Mouse (Mus musculus) forebrain, embryonic 16.5 days (tissue): ENCODE measurements at regions not wholly inside any gene's neighbourhood (a gene's known extent, or its start where the extent isn't known, plus 50 kb on each side); places are given as distances from the start of the nearest gene placed in this dataset.

ENCODE experiments used
- ATAC-seq: fragments of 200-750 bp; cut with Nextera tagmentation; 2 replicates; pipeline ENCODE4 v1.8.0; 2017; ENCODE audit warnings: mild to moderate bottlenecking, moderate library complexity
- H3K27ac ChIP-seq: fragments of 300-500 bp; sonication (generic); 2 replicates; pipeline ENCODE4 v1.5.1; 2014; ENCODE audit warnings: low read length, control low read depth
- H3K27me3 ChIP-seq: fragments of 300-500 bp; sonication (generic); replicated peaks from 2 replicates; pipeline ENCODE4 v1.6.1; 2014; ENCODE audit warnings: low read length; ENCODE audit not compliant: control insufficient read depth, insufficient read depth
- H3K36me3 ChIP-seq: fragments of 300-500 bp; sonication (generic); 2 replicates; pipeline ENCODE4 v1.6.1; 2014; ENCODE audit not compliant: control insufficient read depth, insufficient read depth
- H3K4me1 ChIP-seq: fragments of 300-500 bp; sonication (generic); replicated peaks from 2 replicates; pipeline ENCODE4 v1.6.1; 2014; ENCODE audit warnings: low read length; ENCODE audit not compliant: control insufficient read depth, insufficient read depth
- H3K4me2 ChIP-seq: fragments of 300-500 bp; sonication (generic); 2 replicates; pipeline ENCODE4 v1.6.1; 2014; ENCODE audit warnings: mild to moderate bottlenecking, low read length, control low read depth
- H3K4me3 ChIP-seq: fragments of 300-500 bp; sonication (generic); replicated peaks from 2 replicates; pipeline ENCODE4 v1.5.1; 2014; ENCODE audit warnings: mild to moderate bottlenecking, low read length, control low read depth
- H3K9ac ChIP-seq: fragments of 300-500 bp; sonication (generic); replicated peaks from 2 replicates; pipeline ENCODE4 v1.6.1; 2014; ENCODE audit warnings: low read depth, low read length, control low read depth
- H3K9me3 ChIP-seq: fragments of 300-500 bp; sonication (generic); 2 replicates; pipeline ENCODE4 v1.6.1; 2016; ENCODE audit warnings: low read length; ENCODE audit not compliant: control insufficient read depth
- WGBS: fragments of 180-500 bp; shearing (Covaris S2); extraction: QIAGEN DNeasy Blood & Tissue Kit; methylation state at CpG from one replicate; pipeline ENCODE4 v1.1.7; 2014; 5-methylcytosine and 5-hydroxymethylcytosine counted together

GRCm38 (mm10) chr6:117084211-117084610 lies 84.1 kb upstream of the Cxcl12 start:
- no peak overlapping the region for H3K9ac ChIP-seq
- no peaks in the 10 kb centered on the region for H3K27me3 ChIP-seq
- no peak for ATAC-seq
- H3K4me1 ChIP-seq: peaks cover 3% of the 10 kb centered on the region; the same call in 1 of the 2 replicates
- H3K4me2 ChIP-seq: no peak overlapping the region
- H3K4me3 ChIP-seq: no peak overlapping the region
- H3K9me3 ChIP-seq: no peaks in the 10 kb centered on the region
- H3K36me3 ChIP-seq: no peaks in the 10 kb centered on the region
- WGBS: 49% methylated on average over 6 of the region's 6 CpGs
- no peak overlapping the region for H3K27ac ChIP-seq

DNA sequence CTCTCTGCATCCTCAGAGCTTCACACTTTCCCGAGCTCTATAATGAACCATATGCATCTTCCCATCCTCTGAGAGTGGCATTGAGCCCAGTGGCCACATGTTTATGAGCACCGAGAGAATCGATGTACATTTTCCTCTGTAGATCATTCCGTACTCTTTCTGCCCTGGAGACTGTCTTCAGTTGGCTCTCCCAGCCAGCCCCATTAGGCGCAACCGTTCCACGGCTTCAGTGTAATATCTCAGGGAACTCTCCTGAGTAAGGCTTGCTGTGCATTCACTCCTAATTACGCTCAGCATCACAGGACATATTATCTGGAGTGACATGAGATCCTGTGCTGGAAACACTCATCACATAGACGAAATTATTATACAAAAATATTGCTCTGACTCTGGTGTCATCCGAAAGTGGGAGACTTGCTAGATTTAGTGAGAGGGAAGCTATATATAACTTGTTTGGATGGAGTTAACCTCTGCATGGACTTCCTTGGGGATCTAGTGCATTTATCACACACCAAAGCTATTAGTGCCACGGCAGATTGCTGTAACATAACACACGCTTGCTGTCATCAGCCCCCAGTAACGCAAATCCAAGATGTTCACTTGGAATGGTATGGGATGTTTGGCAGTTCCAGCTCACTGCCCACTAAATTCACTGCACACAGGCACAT lies 83.4 kb upstream of the Cxcl12 start:
- Histone ChIP-seq H3K27me3 (no peaks in the 10 kb centered on the region), H3K36me3 (no peaks in the 10 kb centered on the region), H3K4me3 (no peak overlapping the region), H3K4me2 (no peak overlapping the region), H3K27ac (no peak overlapping the region), H3K4me1 (peaks cover 3% of the 10 kb centered on the region; the same call in 1 of the 2 replicates), H3K9me3 (no peaks in the 10 kb centered on the region), H3K9ac (no peak overlapping the region)
- 75% methylated on average over 13 of the region's 13 CpGs for WGBS
- no peak for ATAC-seq

DNA sequence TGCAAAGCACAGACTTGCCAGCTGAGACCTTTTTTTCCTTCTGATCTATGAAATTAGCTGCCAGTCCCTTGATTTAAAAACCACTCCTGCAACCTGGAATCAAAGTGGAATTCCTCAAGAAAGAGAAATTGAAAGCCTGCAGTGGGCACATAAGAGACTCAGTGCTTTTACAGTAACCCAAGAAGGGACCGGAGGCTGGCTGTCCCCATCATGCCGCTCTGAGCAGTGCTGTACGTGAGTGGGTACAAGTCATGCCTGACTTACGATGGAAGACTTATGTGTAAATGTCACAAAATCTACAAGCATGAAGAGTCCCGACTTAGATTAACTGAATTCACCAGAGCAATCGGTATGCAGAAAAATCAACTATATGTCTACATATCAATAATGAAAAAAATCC lies 73.6 kb upstream of the Cxcl12 start:
- no peak overlapping the region for H3K4me3 ChIP-seq
- H3K36me3 ChIP-seq: no peaks in the 10 kb centered on the region
- H3K27ac ChIP-seq: no peak overlapping the region
- no peak overlapping the region for H3K9ac ChIP-seq
- H3K9me3 ChIP-seq: no peaks in the 10 kb centered on the region
- whole genome bisulfite sequencing: 96% methylated on average over 6 of the region's 6 CpGs
- H3K4me1 ChIP-seq: 0 out of 2 replicates have a peak, but pooled peaks cover 2% of the 10 kb centered on the region
- no peak for ATAC-seq
- no peak overlapping the region for H3K4me2 ChIP-seq
- no peaks in the 10 kb centered on the region for H3K27me3 ChIP-seq

DNA sequence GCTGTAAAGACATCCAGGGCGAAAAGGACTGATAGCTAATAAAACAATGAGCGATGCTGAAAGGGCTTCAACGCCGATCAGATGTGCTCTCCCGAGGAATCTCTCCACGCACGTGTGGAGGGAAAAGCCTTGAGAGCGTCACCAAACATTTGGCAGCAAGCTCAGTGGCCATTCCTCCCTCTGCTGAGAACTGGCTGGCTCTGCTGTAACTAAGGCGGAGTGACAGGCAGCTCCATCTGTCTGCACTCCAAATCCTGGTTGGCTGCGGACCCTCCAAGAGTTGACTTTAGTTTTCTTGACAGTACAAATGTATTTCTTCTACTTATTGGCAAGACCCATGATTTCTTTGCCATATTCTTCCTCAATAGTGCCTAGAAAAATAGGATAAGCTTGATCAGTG lies 68.5 kb upstream of the Cxcl12 start:
- H3K36me3 ChIP-seq: no peaks in the 10 kb centered on the region
- H3K9me3 ChIP-seq: no peaks in the 10 kb centered on the region
- H3K4me1 ChIP-seq: 0 out of 2 replicates have a peak, but pooled peaks cover 2% of the 10 kb centered on the region
- peak; percentile 88 for ATAC-seq
- H3K4me2 ChIP-seq: no peak overlapping the region
- no peak overlapping the region for H3K4me3 ChIP-seq
- no peaks in the 10 kb centered on the region for H3K27me3 ChIP-seq
- H3K9ac ChIP-seq: no peak overlapping the region
- H3K27ac ChIP-seq: no peak overlapping the region
- 70% methylated on average over 10 of the region's 10 CpGs for WGBS

- H3K4me3 ChIP-seq: no peak overlapping the region
- peaks cover 2% of the 10 kb centered on the region; the same call in 1 of the 2 replicates for H3K4me1 ChIP-seq
- H3K27ac ChIP-seq: no peak overlapping the region
- 94% methylated on average over 4 of the region's 4 CpGs for whole genome bisulfite sequencing
- no peaks in the 10 kb centered on the region for H3K9me3 ChIP-seq
- H3K9ac ChIP-seq: no peak overlapping the region
- H3K4me2 ChIP-seq: no peak overlapping the region
- no peak for ATAC-seq
- H3K36me3 ChIP-seq: no peaks in the 10 kb centered on the region
- H3K27me3 ChIP-seq: no peaks in the 10 kb centered on the region
Measured at GRCm38 (mm10) chr6:117102693-117103092, 65.6 kb upstream of the Cxcl12 start.

DNA sequence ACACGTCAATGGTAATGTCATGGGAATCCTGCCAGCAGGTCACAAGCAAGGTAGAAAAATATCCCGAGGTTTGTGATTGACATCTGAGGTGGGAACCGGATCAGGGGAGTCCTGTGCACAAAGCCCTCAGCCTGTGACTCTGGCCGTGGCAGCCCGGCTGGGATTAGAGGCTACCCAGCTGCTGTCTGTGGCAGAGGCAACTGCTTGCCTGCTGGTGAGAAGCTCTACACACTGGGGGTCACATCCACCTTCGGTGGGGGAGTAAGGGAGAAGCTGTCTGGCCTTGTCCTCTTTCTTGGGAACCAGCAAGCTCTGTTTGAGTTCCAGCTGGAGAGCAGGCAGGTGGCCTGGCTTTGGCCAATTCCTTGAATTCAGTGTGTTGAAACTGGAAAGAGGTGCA lies 64.3 kb upstream of the Cxcl12 start:
- 75% methylated on average over 6 of the region's 6 CpGs for WGBS
- peaks cover 2% of the 10 kb centered on the region; the same call in 1 of the 2 replicates for H3K4me1 ChIP-seq
- H3K27me3 ChIP-seq: no peaks in the 10 kb centered on the region
- H3K4me2 ChIP-seq: no peak overlapping the region
- no peak for ATAC-seq
- no peaks in the 10 kb centered on the region for H3K9me3 ChIP-seq
- H3K36me3 ChIP-seq: no peaks in the 10 kb centered on the region
- H3K27ac ChIP-seq: no peak overlapping the region
- no peak overlapping the region for H3K9ac ChIP-seq
- H3K4me3 ChIP-seq: no peak overlapping the region

- H3K9ac ChIP-seq: no peak overlapping the region
- H3K27me3 ChIP-seq: no peaks in the 10 kb centered on the region
- WGBS: 66% methylated on average over 2 of the region's 2 CpGs
- H3K27ac ChIP-seq: no peak overlapping the region
- no peaks in the 10 kb centered on the region for H3K36me3 ChIP-seq
- H3K4me3 ChIP-seq: no peak overlapping the region
- H3K9me3 ChIP-seq: no peaks in the 10 kb centered on the region
- no peak for ATAC-seq
- peaks cover 2% of the 10 kb centered on the region; the same call in 1 of the 2 replicates for H3K4me1 ChIP-seq
- H3K4me2 ChIP-seq: no peak overlapping the region
Measured at GRCm38 (mm10) chr6:117104463-117104862, 63.9 kb upstream of the Cxcl12 start.

- Histone ChIP-seq H3K9ac (no peak overlapping the region), H3K4me3 (no peak overlapping the region), H3K27ac (no peak overlapping the region), H3K4me1 (no peaks in the 10 kb centered on the region; the same call in 1 of the 2 replicates), H3K9me3 (no peaks in the 10 kb centered on the region), H3K27me3 (no peaks in the 10 kb centered on the region), H3K4me2 (no peak overlapping the region), H3K36me3 (no peaks in the 10 kb centered on the region)
- ATAC-seq: no peak
- 58% methylated on average over 6 of the region's 6 CpGs for WGBS
Measured at GRCm38 (mm10) chr6:117105182-117105589, 63.1 kb upstream of the Cxcl12 start.

- H3K27ac ChIP-seq: no peak overlapping the region
Measured at GRCm38 (mm10) chr6:117110291-117110690, 58.0 kb upstream of the Cxcl12 start.

DNA sequence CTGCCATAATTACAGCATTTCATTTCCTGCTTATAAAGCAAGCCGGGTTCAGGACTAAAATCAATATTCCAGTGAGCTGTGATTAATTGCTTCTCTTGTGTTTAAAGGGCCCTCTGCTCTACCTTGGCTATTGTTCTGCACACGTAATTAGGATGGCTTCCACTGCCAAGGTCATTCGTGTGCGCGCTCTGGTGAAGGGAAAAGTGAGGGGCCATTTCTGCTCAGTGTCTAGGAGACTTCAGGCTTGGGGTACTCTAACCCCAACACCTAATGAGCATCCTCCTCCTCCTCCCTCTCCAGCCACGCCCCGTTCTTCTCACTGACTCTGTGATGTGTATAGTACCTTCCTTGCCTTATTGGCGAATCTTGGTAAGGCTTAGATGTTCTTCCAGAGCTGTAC lies 53.5 kb upstream of the Cxcl12 start:
- Histone ChIP-seq H3K9ac (no peak overlapping the region), H3K4me2 (no peak overlapping the region), H3K36me3 (no peaks in the 10 kb centered on the region), H3K4me1 (no peaks in the 10 kb centered on the region), H3K27me3 (no peaks in the 10 kb centered on the region), H3K9me3 (no peaks in the 10 kb centered on the region), H3K4me3 (no peak overlapping the region), H3K27ac (no peak overlapping the region)
- ATAC-seq: no peak
- 63% methylated on average over 8 of the region's 8 CpGs for WGBS

More at GRCm38 (mm10) chr6:117110291-117110690, 58.0 kb upstream of the Cxcl12 start:
- Histone ChIP-seq H3K36me3 (no peaks in the 10 kb centered on the region), H3K27me3 (no peaks in the 10 kb centered on the region), H3K9ac (no peak overlapping the region), H3K4me2 (no peak overlapping the region), H3K9me3 (no peaks in the 10 kb centered on the region), H3K4me1 (no peaks in the 10 kb centered on the region), H3K4me3 (no peak overlapping the region)
- ATAC-seq: no peak
- WGBS: 68% methylated on average over 3 of the region's 3 CpGs
